Mouse (Mus musculus): Measurements from ENCODE around the gene Tmem141. TPM values are rescaled to one million over a fixed set of nuclear protein-coding genes. Genes with fewer than 3 reads are reported as not detected.

Gene Tmem141
- polyA plus RNA-seq, 1 experiment from 2014 or later = 29.9 TPM

DNA sequence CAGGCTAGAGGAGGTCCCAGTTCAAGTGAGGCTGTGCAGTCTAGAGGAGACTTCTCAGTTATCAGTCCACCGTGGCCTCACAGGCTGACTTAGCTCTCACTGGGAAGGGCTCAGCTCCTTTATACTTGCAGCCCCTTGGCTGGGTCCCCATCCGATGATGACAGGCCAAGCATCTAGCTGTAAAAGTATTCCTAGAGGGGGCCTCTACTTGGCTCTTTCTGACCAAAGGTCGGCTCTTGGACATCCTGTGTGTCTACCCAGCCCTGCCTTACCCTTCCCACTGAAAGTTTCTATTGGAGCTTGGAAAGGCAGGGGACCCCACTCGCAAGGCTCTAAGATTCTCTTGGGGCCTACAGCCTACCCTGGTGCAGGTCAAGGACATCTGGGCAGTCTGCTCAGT, 50.6 kb downstream of the Tmem141 start:
- no peaks in the 10 kb centered on the region for H3K9me3 ChIP-seq (ENCODE audit: low read length)
- no peak overlapping the region for H3K27ac ChIP-seq (ENCODE audit: low read length)
- TF ChIP-seq EP300 (IDR thresholded peaks at IDR 0.05) (no peak), CTCF (IDR thresholded peaks at IDR 0.05) (no peak)
- H3K9ac ChIP-seq (replicated peaks; ENCODE audit: low read depth) = no peak overlapping the region
- no peaks in the 10 kb centered on the region for H3K36me3 ChIP-seq (ENCODE audit: insufficient read depth, low read length)
- H3K4me2 ChIP-seq (replicated peaks; ENCODE audit: low read depth, low read length) = no peak overlapping the region
- DNase-seq (ENCODE audit: low spot score) (no peak), ATAC-seq (no peak)
- peaks cover 3% of the 10 kb centered on the region; the same call in 1 of the 2 replicates for H3K27me3 ChIP-seq (replicated peaks; ENCODE audit: insufficient read depth, low read length)
- peaks cover 3% of the 10 kb centered on the region; the same call in 1 of the 2 replicates for H3K4me1 ChIP-seq (ENCODE audit: insufficient read depth, low read depth, low read length)
- H3K4me3 ChIP-seq (ENCODE audit: low read depth, low read length) = no peak overlapping the region
- 85% methylated on average over 4 of the region's 4 CpGs for WGBS

Other genes starting within 250 kb of the Tmem141 start
- gene Sapcd2, start 249.7 kb downstream of the Tmem141 start, polyA plus RNA-seq (2015; fragmentation: Nextera tagmentation; extraction: Ambion mirVana) = 2.2 and 2.4 TPM in 2 replicates
- gene Entpd2, start 226.1 kb downstream of the Tmem141 start, polyA plus RNA-seq (2015; fragmentation: Nextera tagmentation; extraction: Ambion mirVana) = 2.6 and 2.8 TPM in 2 replicates
- gene Npdc1, start 222.7 kb downstream of the Tmem141 start, polyA plus RNA-seq (2015; fragmentation: Nextera tagmentation; extraction: Ambion mirVana) = 42.7 and 45.3 TPM in 2 replicates
- 0.32 and 0.45 TPM in 2 replicates for gene Fut7, start 198.7 kb downstream of the Tmem141 start, polyA plus RNA-seq (2015; fragmentation: Nextera tagmentation; extraction: Ambion mirVana)
- 2.7 and 4.0 TPM in 2 replicates for gene Abca2, start 193.3 kb downstream of the Tmem141 start, polyA plus RNA-seq (2015; fragmentation: Nextera tagmentation; extraction: Ambion mirVana)
- 633 and 715 TPM in 2 replicates for gene Clic3, start 165.2 kb downstream of the Tmem141 start, polyA plus RNA-seq (2015; fragmentation: Nextera tagmentation; extraction: Ambion mirVana)
- gene Paxx, start 160.9 kb downstream of the Tmem141 start, polyA plus RNA-seq (2015; fragmentation: Nextera tagmentation; extraction: Ambion mirVana) = 67.4 and 68.9 TPM in 2 replicates
- gene Ptgds, start 152.0 kb downstream of the Tmem141 start, polyA plus RNA-seq (2015; fragmentation: Nextera tagmentation; extraction: Ambion mirVana) = 5.8 and 6.1 TPM in 2 replicates
- not detected in 2 replicates for gene Lcn12, start 128.1 kb downstream of the Tmem141 start, polyA plus RNA-seq (2015; fragmentation: Nextera tagmentation; extraction: Ambion mirVana)
- gene Fbxw5, start 121.3 kb downstream of the Tmem141 start, polyA plus RNA-seq (2015; fragmentation: Nextera tagmentation; extraction: Ambion mirVana) = 39.7 and 43.4 TPM in 2 replicates
- 2.6 and 3.2 TPM in 2 replicates for gene C8g, start 120.3 kb downstream of the Tmem141 start, polyA plus RNA-seq (2015; fragmentation: Nextera tagmentation; extraction: Ambion mirVana)
- gene Traf2, start 75.1 kb downstream of the Tmem141 start, polyA plus RNA-seq (2015; fragmentation: Nextera tagmentation; extraction: Ambion mirVana) = 20.7 and 21.0 TPM in 2 replicates
- 297 and 329 TPM in 2 replicates for gene Edf1, start 64.2 kb downstream of the Tmem141 start, polyA plus RNA-seq (2015; fragmentation: Nextera tagmentation; extraction: Ambion mirVana)
- gene Mamdc4, start 47.2 kb downstream of the Tmem141 start, polyA plus RNA-seq (2015; fragmentation: Nextera tagmentation; extraction: Ambion mirVana) = 0.31 and 1.2 TPM in 2 replicates
- gene Phpt1, start 46.8 kb downstream of the Tmem141 start, polyA plus RNA-seq (2015; fragmentation: Nextera tagmentation; extraction: Ambion mirVana) = 97.7 and 103 TPM in 2 replicates
- gene Ajm1, start 40.2 kb downstream of the Tmem141 start, polyA plus RNA-seq (2015; fragmentation: Nextera tagmentation; extraction: Ambion mirVana) = 0.07 TPM in 1 of 2 replicates, not detected in the other
- 34.7 and 41.2 TPM in 2 replicates for gene Rabl6, start 13.5 kb downstream of the Tmem141 start, polyA plus RNA-seq (2015; fragmentation: Nextera tagmentation; extraction: Ambion mirVana)
- gene Ccdc183, start 4.3 kb downstream of the Tmem141 start, polyA plus RNA-seq (2015; fragmentation: Nextera tagmentation; extraction: Ambion mirVana) = 0.38 and 0.44 TPM in 2 replicates
- 2.5 and 2.8 TPM in 2 replicates for gene Fcna, start 6.0 kb upstream of the Tmem141 start, polyA plus RNA-seq (2015; fragmentation: Nextera tagmentation; extraction: Ambion mirVana)
- gene Lcn8, start 31.1 kb upstream of the Tmem141 start, polyA plus RNA-seq (2015; fragmentation: Nextera tagmentation; extraction: Ambion mirVana) = not detected in 2 replicates
- not detected in 2 replicates for gene Lcn5, start 35.9 kb upstream of the Tmem141 start, polyA plus RNA-seq (2015; fragmentation: Nextera tagmentation; extraction: Ambion mirVana)
- gene Lcn6, start 54.8 kb upstream of the Tmem141 start, polyA plus RNA-seq (2015; fragmentation: Nextera tagmentation; extraction: Ambion mirVana) = not detected in 2 replicates
- not detected in 2 replicates for gene Lcn10, start 60.7 kb upstream of the Tmem141 start, polyA plus RNA-seq (2015; fragmentation: Nextera tagmentation; extraction: Ambion mirVana)
- gene Obp2a, start 78.0 kb upstream of the Tmem141 start, polyA plus RNA-seq (2015; fragmentation: Nextera tagmentation; extraction: Ambion mirVana) = not detected in 2 replicates
- gene Bmyc, start 84.7 kb upstream of the Tmem141 start, polyA plus RNA-seq (2015; fragmentation: Nextera tagmentation; extraction: Ambion mirVana) = 57.8 and 58.7 TPM in 2 replicates
- not detected in 2 replicates for gene Obp2b, start 115.0 kb upstream of the Tmem141 start, polyA plus RNA-seq (2015; fragmentation: Nextera tagmentation; extraction: Ambion mirVana)
- gene Lcn3, start 143.6 kb upstream of the Tmem141 start, polyA plus RNA-seq (2015; fragmentation: Nextera tagmentation; extraction: Ambion mirVana) = not detected in 2 replicates
- not detected in 2 replicates for gene Lcn11, start 155.0 kb upstream of the Tmem141 start, polyA plus RNA-seq (2015; fragmentation: Nextera tagmentation; extraction: Ambion mirVana)
- 0.51 and 0.95 TPM in 2 replicates for gene Gm13539, start 160.3 kb upstream of the Tmem141 start, polyA plus RNA-seq (2015; fragmentation: Nextera tagmentation; extraction: Ambion mirVana)
- not detected in 2 replicates for gene Glt6d1, start 193.8 kb upstream of the Tmem141 start, polyA plus RNA-seq (2015; fragmentation: Nextera tagmentation; extraction: Ambion mirVana)
- not detected in 2 replicates for gene Lcn9, start 201.1 kb upstream of the Tmem141 start, polyA plus RNA-seq (2015; fragmentation: Nextera tagmentation; extraction: Ambion mirVana)
- gene Sohlh1, start 225.2 kb upstream of the Tmem141 start, polyA plus RNA-seq (2015; fragmentation: Nextera tagmentation; extraction: Ambion mirVana) = not detected in 2 replicates
- gene Kcnt1, start 241.7 kb upstream of the Tmem141 start, polyA plus RNA-seq (2015; fragmentation: Nextera tagmentation; extraction: Ambion mirVana) = 0.17 and 0.21 TPM in 2 replicates

Measured in lung, postnatal 0 days (tissue).